Mouse (Mus musculus) lung, adult 2 months (tissue): ENCODE measurements around the gene Entpd4b.
"Not testable (repeated sequence)": the region's sequence is repeated elsewhere in the genome, so short reads cannot be mapped to it uniquely, and the experiment has no call there.

Source experiments
- CTCF ChIP-seq: fragments of 200-500 bp; IDR thresholded peaks from 2 replicates; pipeline ENCODE4 v1.5.1; 2011; ENCODE audit warnings: mild to moderate bottlenecking, low read length, control low read depth; ENCODE audit not compliant: insufficient read depth
- POLR2A ChIP-seq: fragments of 200-500 bp; IDR thresholded peaks from 2 replicates; pipeline ENCODE4 v1.6.1; 2011; ENCODE audit warnings: low read depth, mild to moderate bottlenecking, control low read depth, low read length, borderline replicate concordance; ENCODE audit errors: extremely low read depth

DNA sequence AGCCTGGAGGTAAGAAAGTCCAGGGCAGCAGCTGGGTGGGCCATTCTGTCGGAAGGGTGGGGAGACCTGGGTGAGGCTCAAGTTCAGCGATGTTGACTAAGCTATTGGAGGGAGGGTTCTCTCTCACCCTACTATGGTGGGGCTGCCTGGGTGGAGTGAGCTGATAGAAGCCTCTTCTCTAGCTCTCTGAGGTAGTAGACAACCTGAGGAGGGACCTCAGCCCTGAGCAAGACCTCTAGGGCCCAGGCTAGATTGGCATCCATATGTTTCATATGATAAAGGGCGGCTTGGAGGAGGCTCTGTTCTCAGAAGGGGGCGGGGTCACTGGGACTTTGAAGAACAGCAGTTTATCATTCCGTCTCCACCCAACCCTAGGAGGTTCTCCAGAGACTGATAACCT lies 15.1 kb upstream of the Entpd4b start:
- TF ChIP-seq POLR2A, CTCF: not testable (repeated sequence)
